ENCODE assay signal across 25 mouse cellular contexts in the genomic region with DNA sequence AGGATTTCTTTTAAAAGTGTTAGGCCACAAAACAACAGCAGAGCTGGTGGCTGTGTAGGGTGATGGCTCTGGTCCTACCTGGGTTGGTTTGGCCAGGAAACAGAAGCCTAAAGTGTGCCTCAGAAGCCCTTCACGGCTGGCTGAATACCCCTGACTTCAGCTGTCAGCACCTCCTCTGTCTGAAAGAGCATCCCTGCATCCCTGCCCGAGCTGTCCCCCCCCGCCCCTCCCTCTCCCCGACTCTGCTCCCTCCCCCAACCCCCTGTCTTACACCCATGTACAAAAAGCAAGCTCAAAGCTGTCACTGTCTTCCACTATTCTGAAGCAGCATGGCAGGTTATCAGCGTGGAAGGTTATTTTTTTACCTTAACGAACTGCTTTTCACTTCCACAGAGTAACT.
DNase-seq lines count a peak whose midpoint lies in the region; ATAC-seq and TF ChIP-seq lines count a peak whose summit lies in the region.
"Had no signal": no experiment of that assay in that cellular context is flagged by ENCODE, and none has a peak within 500 bp of the region (broad histone marks: within the 10 kb centered on the region; RNA-seq: fewer than 3 reads in every experiment).

No protein-coding gene starts in this region.

- 21% methylated on average over 6 of the region's 6 CpGs for WGBS in forebrain, embryonic 13.5 days
- WGBS in forebrain, embryonic 11.5 days = 38% methylated on average over 6 of the region's 6 CpGs
- WGBS in lung, embryonic 15.5 days = 47% methylated on average over 6 of the region's 6 CpGs
- 47% methylated on average over 6 of the region's 6 CpGs for WGBS in lung, adult 2 months
- 33% methylated on average over 6 of the region's 6 CpGs for WGBS in hindbrain, embryonic 13.5 days
- 49% methylated on average over 6 of the region's 6 CpGs for WGBS in intestine, embryonic 15.5 days

- no peaks in the 10 kb centered on the region for H3K36me3 ChIP-seq in forebrain, embryonic 13.5 days (ENCODE audit: poor library complexity, severe bottlenecking)
- no peaks in the 10 kb centered on the region for H3K36me3 ChIP-seq in forebrain, embryonic 11.5 days (ENCODE audit: control insufficient read depth, insufficient read depth, low read length)
- no peaks in the 10 kb centered on the region for H3K36me3 ChIP-seq in lung, embryonic 15.5 days
- no peaks in the 10 kb centered on the region for H3K36me3 ChIP-seq in hindbrain, embryonic 13.5 days
- H3K36me3 ChIP-seq in intestine, embryonic 15.5 days = no peaks in the 10 kb centered on the region
- H3K36me3 ChIP-seq: embryonic facial prominence, embryonic 10.5 days; heart, embryonic 12.5 days; limb, embryonic 13.5 days; liver, embryonic 12.5 days; neural tube, embryonic 12.5 days; stomach, embryonic 15.5 days had no signal

- TF ChIP-seq CTCF in lung, adult 2 months (IDR thresholded peaks at IDR 0.05; ENCODE audit: insufficient read depth, low read length) = no peak

- peak; percentile 30; the same call in 1 of the 2 replicates for ATAC-seq in forebrain, embryonic 13.5 days
- ATAC-seq in forebrain, embryonic 11.5 days (replicated peaks; ENCODE audit: low FRiP score) = no peak
- no peak for ATAC-seq in lung, embryonic 15.5 days (ENCODE audit: borderline replicate concordance, extremely low read depth, low FRiP score, low TSS enrichment)
- peak; percentile 21; the same call in 1 of the 2 replicates for ATAC-seq in hindbrain, embryonic 13.5 days (ENCODE audit: low FRiP score)
- no peak for ATAC-seq in intestine, embryonic 15.5 days
- ATAC-seq: liver, embryonic 12.5 days had no signal

- no peak for TF ChIP-seq POLR2A in lung, adult 2 months (IDR thresholded peaks at IDR 0.05; ENCODE audit: borderline replicate concordance, extremely low read depth, low read depth, low read length)

- no peak for DNase-seq in forebrain, embryonic 11.5 days (ENCODE audit: low spot score)
- DNase-seq in lung, adult 2 months = no peak
- peak; percentile 37 for DNase-seq in A20 (ENCODE audit: low read depth, low spot score)
- no peak for DNase-seq in adrenal gland, postnatal 36 days
- DNase-seq: cerebellum, adult 11-12 months; cerebellum, postnatal 10 days; gastrocnemius, postnatal 14 days; heart, adult 18-20 months; heart, postnatal 10 days; kidney, adult 9 months; kidney, postnatal 14 days; layer of hippocampus, postnatal 36 days; right cerebral cortex, adult 18-20 months; thymus, postnatal 25 days had no signal

- no peak overlapping the region for H3K4me2 ChIP-seq in forebrain, embryonic 13.5 days
- no peak overlapping the region for H3K4me2 ChIP-seq in forebrain, embryonic 11.5 days (ENCODE audit: low read depth, low read length, severe bottlenecking)
- no peak overlapping the region for H3K4me2 ChIP-seq in lung, embryonic 15.5 days
- no peak overlapping the region for H3K4me2 ChIP-seq in hindbrain, embryonic 13.5 days
- H3K4me2 ChIP-seq in intestine, embryonic 15.5 days (replicated peaks) = no peak overlapping the region
- H3K4me2 ChIP-seq: heart, embryonic 12.5 days; limb, embryonic 13.5 days; liver, embryonic 12.5 days; neural tube, embryonic 12.5 days; stomach, embryonic 15.5 days had no signal

- H3K4me1 ChIP-seq in forebrain, embryonic 13.5 days = peaks cover 11% of the 10 kb centered on the region; the same call in 1 of the 2 replicates
- peaks cover 1% of the 10 kb centered on the region; the same call in 1 of the 2 replicates for H3K4me1 ChIP-seq in forebrain, embryonic 11.5 days (replicated peaks; ENCODE audit: control insufficient read depth, insufficient read depth, low read length)
- no peaks in the 10 kb centered on the region for H3K4me1 ChIP-seq in lung, embryonic 15.5 days
- H3K4me1 ChIP-seq in lung, adult 2 months (ENCODE audit: control insufficient read depth, insufficient read depth, low read length) = 0 out of 2 replicates have a peak, but pooled peaks cover 2% of the 10 kb centered on the region
- peaks cover 9% of the 10 kb centered on the region for H3K4me1 ChIP-seq in hindbrain, embryonic 13.5 days (replicated peaks)
- H3K4me1 ChIP-seq in intestine, embryonic 15.5 days (replicated peaks) = no peaks in the 10 kb centered on the region
- H3K4me1 ChIP-seq: limb, embryonic 13.5 days; liver, embryonic 12.5 days; neural tube, embryonic 12.5 days had no signal

- H3K9ac ChIP-seq in forebrain, embryonic 13.5 days = no peak overlapping the region
- H3K9ac ChIP-seq in forebrain, embryonic 11.5 days (ENCODE audit: low read length) = no peak overlapping the region
- H3K9ac ChIP-seq in lung, embryonic 15.5 days = no peak overlapping the region
- no peak overlapping the region for H3K9ac ChIP-seq in hindbrain, embryonic 13.5 days
- H3K9ac ChIP-seq in intestine, embryonic 15.5 days = no peak overlapping the region
- H3K9ac ChIP-seq: heart, embryonic 12.5 days; limb, embryonic 13.5 days; liver, embryonic 12.5 days; neural tube, embryonic 12.5 days; stomach, embryonic 15.5 days had no signal

- H3K4me3 ChIP-seq in forebrain, embryonic 13.5 days = no peak overlapping the region
- H3K4me3 ChIP-seq in forebrain, embryonic 11.5 days (ENCODE audit: low read depth, low read length) = no peak overlapping the region
- no peak overlapping the region for H3K4me3 ChIP-seq in lung, embryonic 15.5 days
- H3K4me3 ChIP-seq in lung, adult 2 months (replicated peaks; ENCODE audit: extremely low read depth, low read depth, low read length) = no peak overlapping the region
- no peak overlapping the region for H3K4me3 ChIP-seq in hindbrain, embryonic 13.5 days
- H3K4me3 ChIP-seq in intestine, embryonic 15.5 days (replicated peaks) = no peak overlapping the region
- H3K4me3 ChIP-seq: embryonic facial prominence, embryonic 10.5 days; heart, embryonic 12.5 days; limb, embryonic 13.5 days; liver, embryonic 12.5 days; megakaryocyte, embryonic 14.5 days; neural tube, embryonic 12.5 days; stomach, embryonic 15.5 days had no signal

- no peak overlapping the region for H3K27ac ChIP-seq in forebrain, embryonic 13.5 days
- H3K27ac ChIP-seq in forebrain, embryonic 11.5 days (ENCODE audit: low read depth, low read length) = no peak overlapping the region
- 0 out of 2 replicates have a peak overlapping the region, but pooled peaks have one; percentile 16 for H3K27ac ChIP-seq in lung, embryonic 15.5 days
- H3K27ac ChIP-seq in hindbrain, embryonic 13.5 days = no peak overlapping the region
- H3K27ac ChIP-seq in intestine, embryonic 15.5 days = no peak overlapping the region
- H3K27ac ChIP-seq: embryonic facial prominence, embryonic 10.5 days; limb, embryonic 13.5 days; liver, embryonic 12.5 days; neural tube, embryonic 12.5 days; stomach, embryonic 15.5 days had no signal

- no peaks in the 10 kb centered on the region for H3K27me3 ChIP-seq in forebrain, embryonic 13.5 days
- H3K27me3 ChIP-seq in forebrain, embryonic 11.5 days (ENCODE audit: control insufficient read depth, insufficient read depth, low read length) = no peaks in the 10 kb centered on the region
- no peaks in the 10 kb centered on the region for H3K27me3 ChIP-seq in lung, embryonic 15.5 days
- H3K27me3 ChIP-seq in hindbrain, embryonic 13.5 days = no peaks in the 10 kb centered on the region
- H3K27me3 ChIP-seq in intestine, embryonic 15.5 days (replicated peaks) = no peaks in the 10 kb centered on the region
- H3K27me3 ChIP-seq: heart, embryonic 12.5 days; limb, embryonic 13.5 days; liver, embryonic 12.5 days; neural tube, embryonic 12.5 days; stomach, embryonic 15.5 days had no signal

- no peaks in the 10 kb centered on the region for H3K9me3 ChIP-seq in forebrain, embryonic 13.5 days (replicated peaks)
- no peaks in the 10 kb centered on the region for H3K9me3 ChIP-seq in forebrain, embryonic 11.5 days (ENCODE audit: control insufficient read depth, low read length)
- H3K9me3 ChIP-seq in lung, embryonic 15.5 days = no peaks in the 10 kb centered on the region
- H3K9me3 ChIP-seq in hindbrain, embryonic 13.5 days = no peaks in the 10 kb centered on the region
- no peaks in the 10 kb centered on the region for H3K9me3 ChIP-seq in intestine, embryonic 15.5 days
- H3K9me3 ChIP-seq: embryonic facial prominence, embryonic 10.5 days; heart, embryonic 12.5 days; limb, embryonic 13.5 days; liver, embryonic 12.5 days; megakaryocyte, embryonic 14.5 days; neural tube, embryonic 12.5 days; stomach, embryonic 15.5 days had no signal

Comparison
In these comparisons a context has a peak if more than half of its experiments do, and no peak if none do; other contexts are left out.
1. ATAC-seq: peak in forebrain, embryonic 13.5 days (single experiment) and hindbrain, embryonic 13.5 days (single experiment); none in forebrain, embryonic 11.5 days (single experiment), lung, embryonic 15.5 days (single experiment) and intestine, embryonic 15.5 days (single experiment).